Mouse (Mus musculus): ENCODE data around the gene Gp5.

Gene Gp5

GRCm38 (mm10) chr16:30257718-30258117, 52.9 kb downstream of the Gp5 start:
- in situ Hi-C loops (cut with MboI; ENCODE audit: low pct_unique_long_range_greater_than_20kb in 1 of 2, low sequenced_read_pairs in 2 of 2, unreplicated experiment in 1 of 2) = loop anchor here in 1 of 2 experiments (10.0 kb wide), 1 partner anchor 47 kb away; no protein-coding TSS in a partner anchor

Data from mouse embryonic stem cell (cell line).